Mouse (Mus musculus) CH12F3 (cell line): Measurements from ENCODE around the gene Gpr146.
"Not testable (repeated sequence)": the region's sequence is repeated elsewhere in the genome, so short reads cannot be mapped to it uniquely, and the experiment has no call there.

Experiments
- in situ Hi-C: fragments of 300-500 bp; cut with MboI; formaldehyde crosslinking; loops from 2 replicates; pipeline ENCODE4 v1.14.3; 2020; ENCODE audit warnings: low sequenced_read_pairs

Gene Gpr146

GRCm38 (mm10) chr5:139379771-139380384, 2.4 kb downstream of the Gpr146 start:
- in situ Hi-C loops = no loop called here

- in situ Hi-C loops = no loop called here
These were observed 3.1 kb downstream of the Gpr146 start for GRCm38 (mm10) chr5:139380385-139381248.

GRCm38 (mm10) chr5:139381586-139382513, 4.4 kb downstream of the Gpr146 start:
- in situ Hi-C loops = no loop called here

- in situ Hi-C loops = no loop called here
These were observed 5.3 kb downstream of the Gpr146 start for GRCm38 (mm10) chr5:139382760-139383159.

GRCm38 (mm10) chr5:139383234-139383633, 5.7 kb downstream of the Gpr146 start:
- in situ Hi-C loops = no loop called here

GRCm38 (mm10) chr5:139384531-139384930, 7.0 kb downstream of the Gpr146 start:
- in situ Hi-C loops = no loop called here

GRCm38 (mm10) chr5:139386047-139386446, 8.6 kb downstream of the Gpr146 start:
- in situ Hi-C loops = no loop called here

- in situ Hi-C loops = no loop called here
These were observed 10.1 kb downstream of the Gpr146 start for GRCm38 (mm10) chr5:139387329-139388194.

- in situ Hi-C loops = no loop called here
These were observed 10.7 kb downstream of the Gpr146 start for GRCm38 (mm10) chr5:139388195-139388570.

GRCm38 (mm10) chr5:139388694-139389675, 11.5 kb downstream of the Gpr146 start:
- in situ Hi-C loops = no loop called here

- in situ Hi-C loops = no loop called here
These were observed 12.2 kb downstream of the Gpr146 start for GRCm38 (mm10) chr5:139389676-139390061.

GRCm38 (mm10) chr5:139390324-139391119, 13.0 kb downstream of the Gpr146 start:
- in situ Hi-C loops = not testable (repeated sequence)

GRCm38 (mm10) chr5:139391309-139391990, 14.0 kb downstream of the Gpr146 start:
- in situ Hi-C loops = no loop called here

GRCm38 (mm10) chr5:139392219-139393196, 15.0 kb downstream of the Gpr146 start:
- in situ Hi-C loops = no loop called here

- in situ Hi-C loops = no loop called here
These were observed 15.7 kb downstream of the Gpr146 start for GRCm38 (mm10) chr5:139393197-139393588.

GRCm38 (mm10) chr5:139394399-139394798, 16.9 kb downstream of the Gpr146 start:
- in situ Hi-C loops = no loop called here

GRCm38 (mm10) chr5:139395528-139395927, 18.0 kb downstream of the Gpr146 start:
- in situ Hi-C loops = no loop called here
